Mouse (Mus musculus): ENCODE measurements at regions not wholly inside any gene's neighbourhood (a gene's known extent, or its start where the extent isn't known, plus 50 kb on each side); places are given as distances from the start of the nearest gene placed in this dataset.
"Not testable (repeated sequence)": the region's sequence is repeated elsewhere in the genome, so short reads cannot be mapped to it uniquely, and the experiment has no call there.

GRCm38 (mm10) chr17:9066633-9067032, 78.5 kb downstream of the 1700010I14Rik start:
- not testable (repeated sequence) for DNase-seq (ENCODE audit: low spot score)

DNA sequence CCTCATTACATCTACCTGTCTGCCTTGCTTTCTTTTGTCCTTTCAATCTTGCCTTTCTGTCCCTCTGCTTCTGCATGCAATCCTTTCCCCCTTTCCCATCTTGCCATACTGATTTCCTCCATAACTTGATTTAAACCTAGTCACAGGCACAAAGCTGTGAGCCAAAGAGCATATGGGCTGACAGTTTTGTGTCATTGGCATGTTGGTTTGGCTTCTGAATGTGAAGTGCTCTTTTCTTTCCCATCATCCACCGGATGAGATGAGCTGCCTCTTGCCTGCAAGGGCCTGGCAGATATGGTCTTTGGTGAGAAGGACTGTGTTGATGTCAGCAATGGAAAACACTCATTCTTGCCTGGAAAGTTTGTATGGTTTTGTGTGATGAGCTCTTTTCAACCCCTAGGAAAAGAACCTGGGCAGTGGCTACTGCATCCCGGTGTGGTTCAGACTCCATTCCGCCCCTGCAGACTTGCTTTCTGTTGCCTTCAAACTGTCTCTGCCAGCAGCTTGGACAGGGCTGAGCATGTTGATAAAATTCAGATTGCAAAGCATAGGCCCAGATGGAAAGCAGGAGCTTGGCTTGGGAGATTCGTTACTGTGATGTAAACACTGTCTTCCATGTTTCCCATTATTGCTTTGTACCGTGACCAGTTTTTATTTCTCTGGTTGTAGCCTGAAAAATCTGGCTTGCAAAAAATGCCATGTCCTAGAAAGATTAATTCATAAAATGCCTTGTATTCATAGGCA, 80.9 kb downstream of the 1700010I14Rik start:
- no peak for DNase-seq (ENCODE audit: low spot score)

- no peak for DNase-seq (ENCODE audit: low spot score)
These were observed 95.5 kb downstream of the 1700010I14Rik start for GRCm38 (mm10) chr17:9083629-9084028.

GRCm38 (mm10) chr17:9127866-9128265, 139.7 kb downstream of the 1700010I14Rik start:
- DNase-seq (ENCODE audit: low spot score): no peak

- DNase-seq (ENCODE audit: low spot score): no peak
These were observed 157.6 kb downstream of the 1700010I14Rik start for GRCm38 (mm10) chr17:9145605-9146223.

DNA sequence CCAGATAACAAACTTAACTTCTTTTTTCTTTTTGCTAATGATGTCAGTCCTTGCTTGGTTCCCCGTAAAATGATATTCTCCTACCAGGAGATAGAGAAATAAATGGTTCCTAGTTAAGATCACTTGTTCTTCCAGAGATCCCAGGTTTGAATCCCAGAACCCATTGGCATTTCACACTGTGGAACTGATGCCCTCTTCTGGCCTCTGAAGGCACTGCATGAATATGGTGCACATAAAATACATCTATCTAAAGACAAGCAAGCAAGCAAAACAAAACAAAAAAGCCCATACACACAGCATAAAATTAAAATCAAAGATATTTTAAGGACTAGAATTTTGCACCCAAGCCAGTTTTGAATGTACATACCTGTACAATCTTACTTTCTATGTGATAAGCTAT, 162.5 kb downstream of the 1700010I14Rik start:
- no peak for DNase-seq (ENCODE audit: low spot score)

- DNase-seq (ENCODE audit: low spot score): no peak
These were observed 174.0 kb downstream of the 1700010I14Rik start for GRCm38 (mm10) chr17:9162148-9162547.

GRCm38 (mm10) chr17:9162676-9163075, 174.5 kb downstream of the 1700010I14Rik start:
- no peak for DNase-seq (ENCODE audit: low spot score)

- no peak for DNase-seq (ENCODE audit: low spot score)
These were observed 175.2 kb downstream of the 1700010I14Rik start for GRCm38 (mm10) chr17:9163285-9163684.

GRCm38 (mm10) chr17:9164501-9164900, 176.4 kb downstream of the 1700010I14Rik start:
- no peak for DNase-seq (ENCODE audit: low spot score)

- DNase-seq (ENCODE audit: low spot score): no peak
These were observed 179.0 kb downstream of the 1700010I14Rik start for GRCm38 (mm10) chr17:9167161-9167560.

DNA sequence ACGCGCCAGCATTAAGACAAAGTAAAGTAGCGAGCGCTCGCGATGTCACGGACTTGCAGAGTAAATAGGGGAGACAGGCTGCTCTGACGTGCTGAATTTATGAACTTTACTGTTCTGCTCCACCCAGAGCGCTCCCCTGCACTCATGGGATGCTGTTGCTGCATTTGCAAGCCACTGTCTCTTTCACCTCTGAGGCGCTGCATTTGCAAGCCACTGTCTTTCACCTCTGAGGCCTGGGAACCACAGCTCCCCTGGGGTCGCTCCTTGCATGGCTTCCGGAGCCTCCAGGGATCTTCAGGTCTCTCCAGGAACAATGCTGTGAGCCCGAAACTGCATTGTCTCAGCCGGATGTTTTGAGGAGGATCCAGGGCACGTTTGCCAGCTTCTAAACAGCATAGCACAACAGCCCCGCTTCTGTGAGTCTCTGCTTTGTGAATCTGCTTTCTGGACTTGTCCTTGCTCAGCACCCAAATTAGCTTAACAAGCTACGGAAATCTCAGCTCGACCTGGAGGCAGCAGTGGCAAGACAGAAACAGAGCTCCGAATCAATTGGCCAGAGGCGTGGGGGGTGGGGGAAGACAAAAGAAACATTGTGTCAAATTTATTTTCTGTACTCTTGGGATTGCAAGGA, 179.6 kb downstream of the 1700010I14Rik start:
- DNase-seq (ENCODE audit: low spot score): no peak

GRCm38 (mm10) chr17:9168411-9168810, 180.3 kb downstream of the 1700010I14Rik start:
- peak; percentile 18 for DNase-seq (ENCODE audit: low spot score)

GRCm38 (mm10) chr17:9169371-9169770, 181.2 kb downstream of the 1700010I14Rik start:
- peak; percentile 15 for DNase-seq (ENCODE audit: low spot score)

DNA sequence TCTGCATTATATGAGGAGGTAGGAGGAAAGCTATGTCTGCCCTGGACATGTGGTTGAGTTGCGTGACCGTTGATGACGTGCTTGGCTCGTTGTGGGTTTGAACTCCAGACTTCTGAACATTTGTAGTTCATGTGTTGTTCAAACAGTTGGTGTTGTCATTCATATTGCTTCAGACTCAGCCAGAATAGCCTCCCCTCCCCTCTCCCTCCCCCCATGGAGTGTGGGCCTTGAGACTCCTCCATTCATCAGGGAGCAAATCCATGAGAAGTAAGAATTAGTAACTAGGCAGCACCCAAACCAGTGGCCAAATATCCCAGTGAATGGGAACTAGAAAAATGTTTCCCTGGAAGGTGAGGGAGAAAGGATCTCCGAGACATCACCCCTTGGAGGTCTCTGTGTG, 209.0 kb downstream of the 1700010I14Rik start:
- no peak for DNase-seq (ENCODE audit: low spot score)

GRCm38 (mm10) chr17:9200386-9200785, 212.3 kb downstream of the 1700010I14Rik start:
- no peak for DNase-seq (ENCODE audit: low spot score)

DNA sequence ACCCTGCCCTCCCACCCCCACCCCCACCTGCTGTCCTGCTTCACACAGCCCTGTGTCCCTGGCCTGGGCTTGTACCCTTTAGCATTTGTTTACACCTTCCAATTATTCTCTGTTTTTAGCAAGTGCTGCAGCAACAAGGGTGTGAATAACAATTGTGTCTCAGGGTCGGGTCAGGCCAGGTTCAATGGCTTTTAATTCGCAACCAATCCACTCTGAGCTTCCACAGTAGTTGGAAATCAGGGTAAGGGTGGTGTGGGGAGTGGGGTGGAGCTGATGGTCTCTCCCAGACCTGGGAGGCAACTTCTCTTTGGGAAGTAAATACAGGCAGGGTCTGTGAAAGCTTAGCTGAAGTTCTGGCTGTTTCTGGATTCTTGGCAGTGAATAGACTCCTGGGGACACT, 214.4 kb downstream of the 1700010I14Rik start:
- DNase-seq (ENCODE audit: low spot score): no peak

GRCm38 (mm10) chr17:9210626-9211025, 211.2 kb upstream of the Gm17728 start:
- DNase-seq (ENCODE audit: low spot score): no peak

DNA sequence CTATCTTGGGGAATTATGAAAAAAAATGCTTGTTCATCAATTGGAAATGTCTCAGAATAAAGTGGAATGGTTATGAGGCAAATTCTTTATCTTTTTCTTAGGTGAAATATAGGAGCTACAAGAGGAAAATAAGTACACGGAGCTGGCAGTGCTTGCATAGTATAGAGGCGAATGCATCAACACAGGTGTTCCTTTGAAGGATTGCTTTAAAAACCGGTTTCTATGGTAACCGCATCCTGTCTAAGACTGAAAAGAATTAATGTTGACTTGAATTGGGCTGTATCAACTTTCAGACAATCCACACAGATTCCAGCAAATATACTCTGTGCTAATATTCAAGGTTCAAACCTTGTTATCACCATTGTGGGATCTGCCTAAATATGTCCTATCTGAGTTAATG, 198.8 kb upstream of the Gm17728 start:
- DNase-seq (ENCODE audit: low spot score): no peak

DNA sequence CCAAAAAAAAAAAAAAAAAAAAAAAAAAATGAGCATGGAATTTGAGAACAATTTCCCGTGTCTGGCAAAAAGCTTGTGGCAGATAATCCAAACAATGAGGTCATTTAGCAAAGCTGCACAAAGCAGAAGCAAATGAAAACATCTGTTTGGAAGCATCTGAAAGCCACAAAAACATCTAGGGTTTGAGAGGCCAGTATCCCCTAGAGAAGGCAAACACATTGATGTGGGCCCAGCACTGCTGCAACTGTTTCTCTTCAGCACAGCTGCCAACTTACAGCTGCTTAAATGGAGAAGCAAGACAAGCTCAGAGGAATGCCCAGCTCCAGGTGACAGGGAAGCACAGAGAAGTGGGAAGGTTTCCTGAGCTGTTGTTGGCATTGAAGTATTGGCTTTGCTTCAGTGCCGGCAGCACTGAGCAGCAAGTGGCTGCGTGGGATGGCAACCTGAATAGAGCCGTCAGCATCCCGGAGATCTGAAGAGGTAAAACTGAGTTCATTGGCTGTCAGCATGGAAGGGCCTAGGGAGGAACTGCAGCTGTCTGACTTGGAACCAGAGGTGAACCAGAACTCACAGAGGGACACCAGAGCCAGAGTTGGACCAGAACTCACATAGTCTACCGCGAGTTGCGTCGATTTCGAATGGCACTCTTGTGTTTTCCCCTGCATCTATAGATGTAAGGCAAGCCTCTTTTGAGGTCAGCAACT, 193.8 kb upstream of the Gm17728 start:
- DNase-seq (ENCODE audit: low spot score): no peak

GRCm38 (mm10) chr17:9235141-9235571, 186.7 kb upstream of the Gm17728 start:
- no peak for DNase-seq (ENCODE audit: low spot score)

DNA sequence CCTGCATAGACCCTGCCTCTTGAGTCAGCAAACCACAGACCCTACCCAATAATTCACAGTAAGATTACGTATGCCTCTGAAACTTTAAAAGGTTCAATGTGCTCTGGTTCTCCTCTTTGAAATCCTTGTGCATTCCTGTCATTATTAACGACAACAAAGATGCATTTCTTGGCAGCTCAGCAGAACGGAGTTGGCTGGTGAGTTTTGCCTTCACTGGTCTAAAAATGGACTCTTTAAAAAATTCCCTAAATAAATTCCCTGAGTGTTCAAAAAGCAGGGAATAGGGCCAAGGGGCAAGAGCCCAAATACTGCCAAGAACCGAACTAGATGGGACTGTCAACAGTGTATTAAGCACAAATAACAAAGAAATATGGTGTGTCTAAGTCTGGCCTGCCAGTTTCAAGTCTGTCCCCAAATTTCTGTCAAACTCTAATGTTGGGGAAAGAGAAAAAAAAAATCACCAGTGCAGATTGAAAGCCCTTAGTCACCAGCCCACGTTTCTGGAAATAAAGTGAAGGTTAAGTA, 163.2 kb upstream of the Gm17728 start:
- DNase-seq (ENCODE audit: low spot score): no peak
